Mouse (Mus musculus) kidney, adult 2 months (tissue): ENCODE results near the gene Spata7. TPM values are rescaled to one million over a fixed set of nuclear protein-coding genes. Genes with fewer than 3 reads are reported as not detected.

Experiments
- DNase-seq: peaks from one replicate; pipeline ENCODE4 v3.0.0; 2021
- H3K27ac ChIP-seq: fragments of 200-500 bp; 2 replicates; pipeline ENCODE4 v1.5.1; 2012; ENCODE audit warnings: low read depth, low read length, control low read depth, inconsistent platforms; ENCODE audit not compliant: insufficient read depth
- H3K27me3 ChIP-seq: fragments of 200-500 bp; replicated peaks from 2 replicates; pipeline ENCODE4 v1.6.1; 2012; ENCODE audit warnings: mild to moderate bottlenecking, moderate library complexity, low read length, inconsistent platforms; ENCODE audit not compliant: control insufficient read depth, insufficient read depth
- H3K36me3 ChIP-seq: fragments of 200-500 bp; 2 replicates; pipeline ENCODE4 v1.6.1; 2012; ENCODE audit warnings: mild to moderate bottlenecking, moderate library complexity, low read length, inconsistent platforms; ENCODE audit not compliant: control insufficient read depth, insufficient read depth
- H3K4me1 ChIP-seq: fragments of 200-500 bp; 2 replicates; pipeline ENCODE4 v1.6.1; 2011; ENCODE audit warnings: low read length; ENCODE audit not compliant: control insufficient read depth, insufficient read depth
- H3K4me3 ChIP-seq: fragments of 200-500 bp; 2 replicates; pipeline ENCODE4 v1.5.1; 2011; ENCODE audit warnings: mild to moderate bottlenecking, low read depth, low read length, control low read depth; ENCODE audit not compliant: insufficient read depth
- CTCF ChIP-seq: fragments of 200-500 bp; conservative IDR thresholded peaks from 2 replicates; pipeline ENCODE4 v1.5.1; 2011; ENCODE audit warnings: low read depth, mild to moderate bottlenecking, control low read depth, low read length, moderate library complexity, mixed read lengths; ENCODE audit not compliant: insufficient read depth, insufficient read length
- POLR2A ChIP-seq: fragments of 200-500 bp; IDR thresholded peaks from one replicate; pipeline ENCODE4 v1.6.1; 2011; ENCODE audit warnings: low read depth, low read length, control low read depth
- WGBS: fragments of 180-500 bp; shearing (Covaris S2); methylation state at CpG from one replicate; pipeline ENCODE4 v1.1.7; 2018; 5-methylcytosine and 5-hydroxymethylcytosine counted together
- polyA plus RNA-seq: library from polyadenylated mRNA; depleted of rRNA; stranded (reverse); fragments of >200 nt; gene quantifications from 2 replicates; pipeline ENCODE4 v1.2.3, GENCODE M21; 2012; rRNA removed

The Spata7 gene
- polyA plus RNA-seq, 1 experiment, result 3.2 TPM

DNA sequence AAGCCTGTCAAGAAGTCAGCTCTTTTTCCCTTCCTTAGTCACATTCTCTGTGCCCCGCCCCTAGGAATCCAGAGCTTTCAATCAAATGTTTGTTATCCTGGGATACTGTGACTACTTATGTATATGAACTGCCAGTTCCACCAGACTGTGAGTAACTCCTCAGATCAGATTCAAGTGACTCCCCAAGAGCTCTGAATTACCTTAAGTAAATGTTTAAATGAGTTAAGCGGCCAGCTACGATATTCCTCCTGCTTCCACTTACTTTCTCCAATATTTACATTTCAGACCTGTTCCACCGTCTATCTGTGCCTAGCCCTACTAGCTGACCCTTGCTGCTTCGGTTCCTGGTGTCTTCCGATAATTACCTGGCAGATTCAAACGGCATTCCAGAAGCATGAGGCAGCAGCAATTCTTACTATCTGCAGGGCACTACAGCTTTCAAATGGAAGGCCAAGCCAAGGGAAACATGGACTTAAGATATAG, 85.7 kb downstream of the Spata7 start:
- no peak for TF ChIP-seq CTCF
- no peak for TF ChIP-seq POLR2A
- Histone ChIP-seq H3K36me3 (no peaks in the 10 kb centered on the region; the same call in 1 of the 2 replicates), H3K27ac (peak overlapping the region; percentile 81; the same call in 1 of the 2 replicates), H3K4me3 (no peak overlapping the region), H3K4me1 (peaks cover 20% of the 10 kb centered on the region), H3K27me3 (no peaks in the 10 kb centered on the region)
- DNase-seq, result no peak
- 61% methylated on average over 7 of the region's 7 CpGs for WGBS

DNA sequence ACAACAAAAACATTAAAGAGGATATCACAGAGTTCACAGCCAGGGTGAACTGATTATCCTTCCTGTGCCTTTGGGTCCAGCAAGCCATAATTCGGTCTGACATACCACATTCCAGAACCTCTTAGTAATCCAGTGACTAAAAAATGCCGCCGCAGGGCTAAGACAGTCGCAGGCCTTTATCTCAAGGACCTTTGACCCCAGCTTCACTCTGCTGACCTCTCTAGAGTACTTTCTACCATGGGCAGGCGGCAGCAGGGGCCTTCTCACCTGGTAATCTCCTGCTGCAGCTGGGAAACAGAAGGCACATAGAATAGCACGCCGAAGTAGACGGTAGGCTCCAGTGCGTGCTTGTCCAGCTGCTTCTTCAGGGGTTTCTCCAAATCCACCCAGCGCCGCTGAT, 86.8 kb downstream of the Spata7 start:
- peaks cover 20% of the 10 kb centered on the region for H3K4me1 ChIP-seq
- DNase-seq, result peak; percentile 72
- TF ChIP-seq POLR2A (no peak), CTCF (no peak)
- H3K36me3 ChIP-seq, result no peaks in the 10 kb centered on the region
- H3K27me3 ChIP-seq, result no peaks in the 10 kb centered on the region
- WGBS, result 22% methylated on average over 11 of the region's 11 CpGs
- peak overlapping the region; percentile 81 for H3K27ac ChIP-seq
- no peak overlapping the region for H3K4me3 ChIP-seq

DNA sequence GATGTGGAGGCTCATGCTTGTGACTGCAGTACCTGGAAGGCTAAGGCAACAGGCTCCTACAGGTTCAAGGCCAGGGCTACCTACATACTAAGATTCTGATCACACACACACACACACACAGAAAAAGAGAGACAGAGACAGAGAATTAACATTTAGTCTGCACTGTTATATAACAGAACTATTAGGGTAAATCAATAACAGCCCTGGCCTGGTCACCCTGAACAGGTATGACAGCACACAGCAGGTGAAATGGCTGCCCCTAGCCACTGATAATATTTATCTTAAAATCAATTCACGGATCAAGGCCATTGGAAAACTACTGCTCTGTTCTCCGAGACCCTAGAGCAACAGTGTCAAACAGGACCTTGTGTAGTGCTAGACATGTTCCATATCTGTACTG, 88.2 kb downstream of the Spata7 start:
- Histone ChIP-seq H3K4me3 (no peak overlapping the region), H3K27ac (peak overlapping the region; percentile 49; the same call in 1 of the 2 replicates), H3K36me3 (no peaks in the 10 kb centered on the region), H3K27me3 (no peaks in the 10 kb centered on the region), H3K4me1 (peaks cover 25% of the 10 kb centered on the region)
- no peak for TF ChIP-seq POLR2A
- DNase-seq, result peak; percentile 61
- WGBS, result 60% methylated on average over 2 of the region's 2 CpGs

Other genes with a start within 250 kb of the Spata7 start
- 0.03 and 0.06 TPM in 2 replicates for gene Kcnk10, start 49.8 kb upstream of the Spata7 start, polyA plus RNA-seq
- 25.4 and 27.5 TPM in 2 replicates for gene Ptpn21, start 109.2 kb downstream of the Spata7 start, polyA plus RNA-seq
- 72.5 and 74.7 TPM in 2 replicates for gene Zc3h14, start 118.8 kb downstream of the Spata7 start, polyA plus RNA-seq